Mouse (Mus musculus) heart, postnatal 36 days (tissue): ENCODE results near the gene Ly6g5c. TPM values are rescaled to one million over a fixed set of nuclear protein-coding genes. Genes with fewer than 3 reads are reported as not detected.
"Not testable (repeated sequence)": the region's sequence is repeated elsewhere in the genome, so short reads cannot be mapped to it uniquely, and the experiment has no call there.

Experiments used
- DNase-seq, 2 experiments: peaks; one replicate each; pipeline ENCODE4 v3.0.0; 2021 to 2022
- intact Hi-C: fragments of 180-260 bp; cut with DNase I; formaldehyde crosslinking; loops from one replicate; pipeline ENCODE4 v1.15.1; 2025
- total RNA-seq, 2 experiments: library from RNA; stranded (reverse); gene quantifications; 2 replicates each; pipeline ENCODE4 v1.2.3; 2021

The Ly6g5c gene
- total RNA-seq, 2 experiments from 2014 or later, result not detected

DNA sequence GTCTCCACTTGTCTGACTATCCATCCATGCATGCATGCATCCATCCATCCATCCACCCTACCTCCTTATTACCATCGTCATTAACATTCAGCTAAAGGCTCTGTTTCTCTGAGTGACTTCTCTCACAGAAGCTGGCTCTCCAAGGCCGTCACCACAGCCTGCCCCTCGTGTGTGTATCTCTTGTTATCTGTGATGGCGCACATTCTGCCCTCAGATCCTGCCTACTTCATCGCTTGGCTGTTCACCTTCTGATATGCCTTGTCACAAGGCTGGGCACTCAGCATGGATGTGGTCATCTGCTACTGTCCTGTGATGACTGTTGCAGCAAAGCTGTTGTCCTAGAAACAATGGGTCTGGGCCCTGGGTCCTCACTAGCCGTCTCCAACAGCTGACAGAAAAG, 3.3 kb upstream of the Ly6g5c start:
- intact Hi-C loops, result no loop called here
- no peak for DNase-seq

DNA sequence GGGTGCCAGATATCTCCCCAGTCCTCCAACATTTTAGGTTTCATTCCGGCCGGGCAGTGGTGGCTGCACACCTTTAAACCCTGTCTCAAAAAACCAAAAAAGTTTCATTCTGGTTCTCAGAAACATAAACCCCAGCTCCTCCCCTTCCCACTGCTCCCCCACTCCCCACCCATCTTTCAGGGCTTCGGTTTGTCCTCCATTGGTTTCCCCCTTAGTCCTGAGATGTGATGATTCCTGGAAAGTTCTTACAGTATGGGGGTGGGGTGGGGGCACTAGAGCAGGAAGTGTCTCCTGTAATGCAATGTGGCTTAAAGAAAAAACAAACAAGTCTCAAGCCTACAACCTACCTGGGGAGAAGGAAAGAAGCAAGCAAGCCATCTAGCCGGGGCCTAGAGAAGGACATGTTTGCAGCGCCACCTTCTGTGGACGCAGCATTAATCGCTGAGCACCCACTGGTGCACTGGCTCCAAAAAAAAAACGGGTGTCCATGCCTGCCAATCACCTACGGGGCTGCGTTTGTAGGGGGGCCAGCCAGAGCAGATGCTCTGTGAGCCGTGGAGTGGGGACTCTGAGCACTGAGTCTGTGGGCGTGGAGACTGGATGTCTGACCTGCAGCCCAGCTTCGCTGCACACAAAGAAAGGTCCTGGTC, 2.2 kb upstream of the Ly6g5c start:
- intact Hi-C loops, result loop anchor here (1.0 kb wide), 1 partner anchor 85 kb away; no protein-coding TSS in a partner anchor
- peak in 1 of 2 experiments; percentile 27 for DNase-seq

DNA sequence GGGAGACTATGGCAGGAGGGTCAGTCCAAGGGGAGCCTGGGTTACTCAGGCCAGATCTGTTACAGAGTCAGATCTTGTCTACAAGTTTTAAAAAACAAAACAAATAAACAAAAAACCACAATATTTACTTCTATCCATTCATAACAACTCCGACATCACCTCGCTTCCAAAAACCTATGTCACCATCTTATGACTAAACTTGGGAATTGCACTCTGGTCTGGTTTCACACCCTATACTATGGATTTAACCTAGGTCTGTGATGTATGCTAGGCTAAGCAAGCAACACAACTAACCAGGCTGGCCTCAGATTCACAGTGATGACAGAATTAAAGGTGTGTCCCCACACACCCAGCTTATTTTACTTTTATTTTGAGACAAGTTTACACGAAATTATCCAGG, 1.6 kb upstream of the Ly6g5c start:
- no peak for DNase-seq
- intact Hi-C loops, result loop anchor here (1.0 kb wide), 1 partner anchor 85 kb away; no protein-coding TSS in a partner anchor

DNA sequence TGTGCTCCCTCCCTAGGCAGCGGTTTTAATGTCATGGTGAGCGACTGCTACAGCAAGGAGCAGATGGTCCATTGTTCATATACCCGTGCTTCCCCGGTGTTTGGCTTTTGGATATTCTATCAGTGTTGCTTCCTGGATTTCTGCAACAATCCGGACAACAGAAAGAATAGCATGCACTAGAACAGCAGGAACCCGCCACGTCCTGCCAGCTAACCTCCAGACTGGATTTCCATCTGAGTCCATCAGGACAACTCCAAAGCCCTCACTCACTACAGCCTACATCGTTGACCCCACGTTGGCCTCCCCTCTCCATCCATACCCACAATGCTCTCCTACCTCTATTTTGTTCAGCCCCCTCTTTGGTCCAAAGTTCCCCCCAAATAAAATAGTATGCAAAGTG, 3.7 kb downstream of the Ly6g5c start:
- intact Hi-C loops, result no loop called here
- no peak for DNase-seq

DNA sequence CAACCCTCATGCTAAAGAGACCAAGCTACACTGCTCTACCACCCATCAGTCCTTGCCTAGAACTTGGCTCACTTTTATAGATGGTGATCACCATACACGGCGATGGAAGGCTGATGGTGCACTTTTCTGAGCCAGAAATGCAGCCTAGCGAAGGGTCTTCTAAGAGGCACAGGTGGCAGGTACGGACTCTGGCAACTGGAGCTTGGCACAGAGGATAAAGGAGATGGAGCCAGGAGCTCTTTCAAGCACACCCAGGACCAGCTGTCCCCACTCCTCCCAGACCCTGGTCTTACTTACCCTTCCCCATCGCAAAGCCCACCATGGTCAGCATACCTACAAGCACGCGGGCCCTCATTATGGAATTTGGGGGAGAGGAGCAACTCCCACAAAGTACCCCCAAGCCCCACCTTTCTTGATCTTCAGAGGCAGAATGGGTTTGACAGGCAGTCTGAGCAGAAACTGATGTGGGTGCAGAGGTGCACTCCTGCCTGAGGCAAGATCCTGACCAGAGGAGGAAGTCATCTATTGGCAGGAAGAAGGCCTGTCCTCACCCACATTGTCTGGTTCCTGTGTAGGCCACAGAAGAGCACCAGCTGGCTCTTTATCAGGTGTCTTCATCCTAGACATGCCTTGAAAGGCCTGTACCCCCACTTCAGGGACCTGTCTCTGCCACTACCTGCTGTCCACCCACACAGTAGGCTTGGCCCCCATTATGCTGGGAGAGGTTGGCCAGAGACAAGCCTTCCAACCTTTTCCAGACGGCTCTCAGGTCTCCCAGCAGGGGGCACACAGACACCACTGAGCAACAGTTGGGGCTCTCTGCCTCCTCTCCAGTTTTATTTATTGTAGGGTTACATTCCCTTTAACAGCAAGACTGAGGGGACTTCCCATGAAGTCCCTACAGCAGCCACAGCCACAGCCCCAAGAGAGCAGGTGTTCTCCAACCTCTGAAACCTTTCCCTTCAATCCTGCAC, 7.3 kb downstream of the Ly6g5c start, which contains the start of gene Ly6g5b:
Gene Ly6g5b (minus strand): TSS at position 383 of the 974 bp plus-strand sequence.
- intact Hi-C loops, result no loop called here
- no peak for DNase-seq

DNA sequence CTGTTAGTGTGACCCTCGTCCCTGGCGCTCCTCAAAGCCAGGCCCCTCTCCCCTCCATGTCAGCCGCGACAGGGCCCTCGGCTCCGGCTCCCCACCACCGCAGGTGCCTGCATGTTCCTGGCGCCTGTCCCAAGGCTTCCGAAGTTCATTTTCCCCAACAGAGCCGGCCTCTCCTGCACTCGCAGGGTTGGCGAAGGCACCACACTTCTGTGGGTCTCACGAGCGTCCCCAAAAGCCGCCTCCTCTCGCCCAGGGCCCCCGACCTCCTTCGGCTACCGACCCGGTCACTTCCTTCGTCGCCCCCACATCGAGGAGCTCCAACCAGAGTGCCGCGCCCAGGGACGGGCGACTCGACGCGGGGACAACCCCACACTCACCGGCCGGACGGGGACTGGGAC, 12.7 kb downstream of the Ly6g5c start:
- no peak for DNase-seq
- intact Hi-C loops, result loop anchor here (5.0 kb wide), 1 partner anchor 98 kb away; no protein-coding TSS in a partner anchor

DNA sequence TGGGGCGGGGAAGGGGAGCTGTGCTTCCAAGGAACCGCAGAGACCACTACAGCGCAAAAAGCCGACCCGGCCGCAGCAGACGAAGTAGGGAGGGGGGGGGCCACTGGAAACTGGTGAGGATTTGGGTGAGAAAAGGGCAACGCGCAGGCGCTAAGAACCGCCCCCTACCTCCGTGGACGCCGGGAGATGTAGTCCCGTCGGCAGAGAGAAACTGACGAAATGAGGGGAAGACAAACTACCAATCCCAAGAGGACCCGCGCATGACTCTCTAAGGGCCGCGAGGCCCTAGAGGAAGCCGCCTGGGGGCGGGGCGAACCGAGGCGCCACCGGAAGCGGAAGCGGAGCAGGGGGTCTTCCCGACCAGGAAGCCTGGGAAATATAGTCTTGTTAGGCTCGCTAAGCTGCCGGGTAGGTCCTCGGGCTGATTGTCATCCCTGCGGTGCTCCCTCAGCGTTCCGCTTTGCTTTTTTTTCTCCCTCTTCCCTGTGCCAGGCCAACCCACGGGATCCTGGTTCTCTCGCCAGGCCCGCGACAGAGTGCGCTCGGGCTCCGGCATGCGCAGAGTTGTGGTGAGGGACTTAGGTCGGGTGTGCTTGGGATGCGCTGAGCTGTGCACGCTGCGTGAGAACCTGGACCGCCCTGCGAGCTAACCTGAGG, 13.2 kb downstream of the Ly6g5c start, which contains the start of gene Gpank1:
Gene Gpank1 (plus strand): TSS at position 313 of the 657 bp plus-strand sequence.
- peak; percentile 97 for DNase-seq
- intact Hi-C loops, result loop anchor here (5.0 kb wide), 1 partner anchor 99 kb away; no protein-coding TSS in a partner anchor

DNA sequence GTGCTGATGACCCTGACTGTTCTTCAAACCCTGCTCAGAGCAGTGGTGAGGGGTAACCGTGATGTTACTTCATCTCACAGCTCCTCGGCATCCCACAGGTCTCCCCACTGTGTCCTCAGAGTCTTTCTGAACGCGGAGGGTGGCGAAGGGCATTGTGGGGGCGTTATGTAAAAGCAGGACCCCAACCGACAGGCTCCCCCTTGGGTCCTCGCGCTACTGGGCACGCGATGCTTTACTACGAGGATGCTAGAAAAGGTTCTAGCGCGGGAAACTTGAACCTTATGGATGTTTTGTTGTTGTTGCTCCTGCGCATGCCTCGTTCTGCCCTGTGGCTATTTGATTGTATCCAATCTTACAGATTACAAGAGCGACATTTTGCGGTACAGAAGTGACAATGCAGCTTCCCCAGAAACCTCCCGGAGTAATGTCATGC, 13.8 kb downstream of the Ly6g5c start, which contains the start of gene Csnk2b:
Gene Csnk2b (minus strand): TSS at position 183 of the 433 bp plus-strand sequence.
- DNase-seq, result peak in 1 of 2 experiments; percentile 31
- intact Hi-C loops, result loop anchor here (5.0 kb wide), 1 partner anchor 100 kb away; no protein-coding TSS in a partner anchor

DNA sequence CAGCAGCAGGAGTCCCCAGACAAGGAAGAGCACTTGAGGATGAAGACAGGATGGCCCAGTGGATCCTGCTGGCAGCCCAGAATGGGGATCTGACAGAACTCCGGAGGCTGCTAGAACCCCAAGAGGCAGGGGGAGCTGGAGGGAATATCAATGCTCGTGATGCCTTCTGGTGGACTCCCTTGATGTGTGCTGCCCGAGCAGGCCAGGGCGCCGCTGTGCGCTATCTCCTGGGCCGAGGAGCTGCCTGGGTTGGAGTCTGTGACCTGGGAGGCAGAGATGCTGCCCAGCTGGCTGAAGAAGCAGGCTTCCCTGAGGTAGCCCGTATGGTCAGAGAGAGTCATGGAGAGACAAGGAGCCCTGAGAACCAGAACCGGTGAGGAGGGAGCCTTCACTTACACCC, 15.2 kb downstream of the Ly6g5c start:
- intact Hi-C loops, result loop anchor here (5.0 kb wide), 1 partner anchor 101 kb away; no protein-coding TSS in a partner anchor
- not testable (repeated sequence) for DNase-seq

DNA sequence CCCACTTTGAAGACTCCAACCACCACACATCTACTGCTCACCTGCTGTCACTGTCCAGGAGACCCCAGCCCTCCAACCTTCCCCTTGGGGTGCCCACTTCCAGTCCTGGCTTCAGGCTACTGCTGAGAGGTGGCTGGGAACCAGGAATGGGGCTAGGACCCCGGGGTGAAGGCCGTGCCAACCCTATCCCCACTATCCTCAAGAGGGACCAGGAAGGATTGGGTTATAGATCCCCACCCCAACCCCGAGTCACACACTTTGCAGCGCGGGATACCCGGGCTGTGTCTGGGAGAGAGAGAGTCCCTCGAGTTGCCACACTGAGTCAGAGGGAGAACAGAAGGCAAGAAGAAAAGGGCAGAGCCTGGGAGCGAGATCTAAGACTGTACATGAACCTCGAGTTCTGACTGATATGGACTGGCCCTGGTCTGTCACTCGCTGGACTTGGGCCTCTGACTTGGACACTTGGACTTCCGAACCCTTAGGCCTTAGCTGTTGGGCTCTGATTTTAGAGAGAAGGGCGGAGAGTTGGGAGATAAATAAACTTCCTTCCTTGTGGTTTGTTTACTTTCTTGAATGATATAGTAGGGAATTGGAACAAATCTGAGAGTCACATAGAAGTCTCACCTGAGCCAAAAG, 16.3 kb downstream of the Ly6g5c start:
- DNase-seq, result not testable (repeated sequence)
- intact Hi-C loops, result loop anchor here (5.0 kb wide), 1 partner anchor 102 kb away; no protein-coding TSS in a partner anchor

DNA sequence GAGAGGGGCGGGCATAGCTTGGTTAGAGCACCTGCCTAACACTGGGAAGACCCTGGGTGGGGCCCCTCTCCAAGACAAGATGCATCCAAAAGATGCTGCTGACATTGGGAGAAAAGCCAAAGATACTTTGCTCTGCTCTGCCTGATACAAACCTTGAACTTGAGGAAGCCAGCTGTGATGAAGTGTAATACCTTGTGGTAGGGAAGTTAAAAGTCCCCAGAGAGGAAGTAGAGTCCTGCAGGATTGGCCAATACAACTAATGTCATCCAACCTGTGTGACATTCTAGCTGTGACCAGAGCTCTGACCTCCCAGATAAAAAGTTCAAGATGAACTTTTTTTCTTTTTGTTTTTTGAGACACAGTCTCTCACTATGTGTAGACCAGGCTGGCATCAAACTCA, 17.0 kb downstream of the Ly6g5c start:
- DNase-seq, result no peak

DNA sequence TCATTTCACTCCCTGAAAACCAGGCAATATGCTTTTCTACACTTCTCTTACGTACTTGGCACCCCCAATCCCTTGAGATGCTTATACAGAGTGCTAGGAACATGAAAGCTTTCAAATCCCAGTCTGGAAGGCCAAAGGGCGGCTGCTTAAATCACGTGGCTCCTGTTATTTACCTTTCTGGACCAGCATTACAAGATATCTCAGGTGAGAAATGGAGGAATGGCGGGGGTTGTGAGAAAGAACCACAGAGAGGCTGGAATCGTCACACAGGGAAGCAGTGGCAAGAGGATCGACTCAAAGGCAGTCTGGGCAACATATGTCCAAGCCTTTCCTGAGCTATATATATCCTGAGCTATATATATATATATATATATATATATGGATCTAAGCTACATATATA, 17.5 kb downstream of the Ly6g5c start:
- DNase-seq, result no peak
- intact Hi-C loops, result loop anchor here (5.0 kb wide), 1 partner anchor 37 kb away; the partner anchor contains the start of gene Prrc2a

More for the DNA sequence above, 17.0 kb downstream of the Ly6g5c start:
- intact Hi-C loops, result loop anchor here (5.0 kb wide), 1 partner anchor 37 kb away; the partner anchor contains the start of gene Prrc2a

DNA sequence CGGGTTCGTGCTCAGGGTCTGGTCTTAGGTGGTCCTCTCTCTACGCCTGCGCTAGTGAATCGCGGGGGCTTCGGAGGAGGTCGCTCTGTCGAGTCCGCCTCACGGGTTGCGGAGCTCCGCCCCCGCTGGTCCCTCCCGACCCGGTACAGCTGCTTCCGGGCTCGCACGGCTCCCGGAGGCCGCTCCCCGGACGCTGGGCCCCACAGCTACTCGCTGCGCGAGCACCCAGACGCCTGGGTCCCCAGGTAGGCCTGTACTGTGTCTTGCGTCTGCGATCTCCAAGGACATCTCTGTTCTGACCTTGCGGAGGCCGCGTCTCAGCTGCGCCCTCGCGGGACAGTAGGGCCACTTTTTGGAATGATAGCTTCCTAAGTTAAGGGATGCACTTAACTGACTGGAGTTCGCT, 18.1 kb downstream of the Ly6g5c start, which contains the start of gene D17H6S53E:
Gene D17H6S53E (plus strand): TSS at position 168 of the 406 bp plus-strand sequence.
- intact Hi-C loops, result loop anchor here (1.0 to 5.0 kb wide), 2 partner anchors 8 to 36 kb away; partner anchors contain the start of gene Prrc2a
- DNase-seq, result peak; percentile 79 to 84

DNA sequence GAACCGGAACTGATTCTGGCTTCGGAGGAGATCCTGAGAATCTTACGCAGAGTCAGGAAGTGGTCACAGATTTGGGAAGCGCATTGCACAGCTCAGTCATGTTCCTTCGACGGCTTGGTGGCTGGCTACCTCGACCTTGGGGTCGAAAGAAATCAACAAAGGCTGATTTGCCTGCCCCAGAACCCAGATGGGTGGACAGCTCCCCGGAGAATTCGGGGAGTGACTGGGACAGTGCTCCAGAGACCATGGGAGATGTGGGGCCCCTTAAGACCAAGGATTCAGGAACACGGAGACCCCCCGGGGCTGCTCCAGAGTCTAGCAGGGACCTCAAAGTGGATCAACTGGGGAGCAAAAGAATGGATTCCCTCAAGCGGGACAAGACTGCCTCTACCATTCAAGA, 18.9 kb downstream of the Ly6g5c start:
- intact Hi-C loops, result loop anchor here (5.0 kb wide), 1 partner anchor 35 kb away; the partner anchor contains the start of gene Prrc2a
- DNase-seq, result no peak

DNA sequence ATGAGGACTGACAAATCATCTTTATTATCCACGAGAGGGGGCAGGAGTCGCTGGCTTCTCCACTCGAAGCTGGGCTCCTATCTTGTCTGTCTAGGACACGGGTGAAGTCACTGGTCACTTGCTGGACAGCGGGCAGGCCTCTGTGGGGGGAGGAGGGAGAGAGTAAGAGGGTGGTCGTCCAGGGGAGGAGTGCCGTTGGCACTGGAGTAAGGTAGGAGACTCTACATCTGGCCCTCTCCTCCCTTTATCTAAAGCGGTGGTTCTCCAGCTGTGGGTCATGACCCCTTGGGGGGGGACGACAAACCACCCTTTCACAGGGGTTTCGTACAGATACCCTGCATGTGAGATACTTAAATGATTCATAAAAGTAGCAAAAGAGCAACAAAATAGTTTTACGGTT, 20.9 kb downstream of the Ly6g5c start:
- intact Hi-C loops, result loop anchor here (5.0 kb wide), 1 partner anchor 33 kb away; the partner anchor contains the start of gene Prrc2a

DNA sequence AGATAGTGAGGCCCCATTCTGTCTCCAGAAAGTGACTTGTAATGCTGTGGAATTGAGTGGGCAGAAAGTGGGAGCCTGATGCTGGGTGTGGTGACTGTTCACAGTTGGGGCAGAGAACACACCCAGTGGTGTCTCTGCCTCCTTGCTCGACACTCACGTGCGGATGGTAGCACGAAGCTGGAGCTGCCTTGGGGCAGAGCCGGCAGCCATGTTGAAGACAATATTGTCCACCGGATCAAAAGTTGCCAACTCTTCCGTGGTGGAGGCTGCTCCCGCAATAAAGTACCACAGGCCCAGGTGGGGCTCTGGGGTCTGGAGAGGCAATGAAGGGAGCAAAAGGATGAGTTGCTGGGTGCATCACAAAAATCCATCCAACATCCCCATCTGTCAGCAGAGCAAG, 23.0 kb downstream of the Ly6g5c start:
- intact Hi-C loops, result loop anchor here (10.0 kb wide), 1 partner anchor 296 kb away; the partner anchor contains the start of genes Dxo and Stk19
- DNase-seq, result no peak

More for the DNA sequence above, 20.9 kb downstream of the Ly6g5c start:
- DNase-seq, result no peak

DNA sequence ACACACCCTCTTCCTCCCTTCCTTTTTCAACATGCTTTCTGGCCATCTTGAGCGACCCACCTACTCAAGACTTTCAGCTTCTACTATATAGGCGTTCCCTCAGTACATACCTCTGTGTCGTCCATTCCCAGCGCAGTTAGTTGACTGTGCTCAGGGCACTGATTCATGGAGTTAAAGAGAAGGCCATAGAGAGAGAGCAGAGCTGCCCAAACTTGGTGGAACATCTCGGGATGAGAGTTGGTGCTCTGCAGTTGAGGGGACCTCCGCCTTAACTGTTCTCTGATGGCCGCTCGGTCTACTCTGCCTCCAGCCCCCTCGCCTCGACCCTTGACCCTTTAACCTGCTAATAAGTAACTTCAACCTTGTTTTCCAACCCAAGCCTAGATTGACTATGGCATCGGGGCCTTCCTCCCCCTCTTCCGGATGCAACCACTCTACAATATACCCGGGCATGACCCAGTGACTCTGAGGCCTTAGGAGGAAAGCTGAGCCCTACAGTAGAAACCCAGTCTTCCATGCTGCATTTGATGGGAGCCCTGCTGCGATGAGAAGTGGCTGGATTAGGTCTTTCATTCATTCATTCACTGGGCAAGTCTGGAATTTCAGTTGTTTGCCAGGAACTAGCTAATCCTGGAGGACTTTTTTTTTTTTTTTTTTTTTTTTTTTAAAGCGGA, 23.6 kb downstream of the Ly6g5c start, which contains the start of gene Apom:
Gene Apom (minus strand): TSS at position 551 of the 674 bp plus-strand sequence.
- intact Hi-C loops, result loop anchor here (10.0 kb wide), 1 partner anchor 297 kb away; the partner anchor contains the start of genes Dxo and Stk19
- no peak for DNase-seq

DNA sequence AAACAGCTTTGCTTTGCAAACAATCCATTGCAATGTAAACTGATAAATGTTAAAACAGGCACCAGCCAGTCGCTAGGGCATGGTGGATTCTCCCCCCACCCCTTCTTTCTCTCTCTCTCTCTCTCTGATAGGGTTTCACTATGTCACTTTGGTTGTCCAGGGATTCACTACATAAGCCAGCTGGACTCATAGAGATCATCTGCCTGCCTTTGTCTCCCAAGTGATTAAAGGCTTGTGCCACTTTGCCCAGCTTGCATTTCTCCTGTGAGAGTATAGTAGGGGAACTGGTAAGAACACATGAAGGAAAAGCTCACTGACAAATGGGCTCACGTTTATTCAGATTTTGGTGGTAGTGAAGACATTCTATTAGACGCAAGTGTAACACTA, 24.1 kb downstream of the Ly6g5c start:
- DNase-seq, result no peak
- intact Hi-C loops, result loop anchor here (10.0 kb wide), 1 partner anchor 297 kb away; the partner anchor contains the start of genes Dxo and Stk19
